Mouse (Mus musculus): ENCODE data around the gene Odf2l.

Odf2l gene

GRCm38 (mm10) chr3:145140236-145140635, 21.8 kb downstream of the Odf2l start:
- DNase-seq (ENCODE audit: low spot score): no peak

- DNase-seq (ENCODE audit: low spot score): no peak
Measured at GRCm38 (mm10) chr3:145142925-145143324, 24.5 kb downstream of the Odf2l start.

- no peak for DNase-seq (ENCODE audit: low spot score)
Measured at GRCm38 (mm10) chr3:145143856-145144255, 25.5 kb downstream of the Odf2l start.

GRCm38 (mm10) chr3:145146871-145147270, 28.5 kb downstream of the Odf2l start:
- DNase-seq (ENCODE audit: low spot score): no peak

- no peak for DNase-seq (ENCODE audit: low spot score)
Measured at GRCm38 (mm10) chr3:145147483-145147882, 29.1 kb downstream of the Odf2l start.

GRCm38 (mm10) chr3:145147952-145148351, 29.6 kb downstream of the Odf2l start:
- no peak for DNase-seq (ENCODE audit: low spot score)

GRCm38 (mm10) chr3:145151092-145151491, 32.7 kb downstream of the Odf2l start:
- no peak for DNase-seq (ENCODE audit: low spot score)

GRCm38 (mm10) chr3:145151933-145152332, 33.5 kb downstream of the Odf2l start:
- DNase-seq (ENCODE audit: low spot score): no peak

GRCm38 (mm10) chr3:145156883-145157282, 38.5 kb downstream of the Odf2l start:
- no peak for DNase-seq (ENCODE audit: low spot score)

GRCm38 (mm10) chr3:145158441-145158840, 40.1 kb downstream of the Odf2l start:
- no peak for DNase-seq (ENCODE audit: low spot score)

GRCm38 (mm10) chr3:145166741-145167140, 48.4 kb downstream of the Odf2l start:
- DNase-seq (ENCODE audit: low spot score): no peak

GRCm38 (mm10) chr3:145167766-145168165, 49.4 kb downstream of the Odf2l start:
- DNase-seq (ENCODE audit: low spot score): no peak

- no peak for DNase-seq (ENCODE audit: low spot score)
Measured at GRCm38 (mm10) chr3:145168844-145169696, 50.7 kb downstream of the Odf2l start.

GRCm38 (mm10) chr3:145170028-145170427, 51.6 kb downstream of the Odf2l start:
- DNase-seq (ENCODE audit: low spot score): no peak

GRCm38 (mm10) chr3:145170604-145171389, 52.4 kb downstream of the Odf2l start:
- no peak for DNase-seq (ENCODE audit: low spot score)

- no peak for DNase-seq (ENCODE audit: low spot score)
Measured at GRCm38 (mm10) chr3:145171390-145172060, 53.1 kb downstream of the Odf2l start.

GRCm38 (mm10) chr3:145184645-145185044, 66.3 kb downstream of the Odf2l start:
- DNase-seq (ENCODE audit: low spot score): no peak

GRCm38 (mm10) chr3:145191972-145192371, 73.6 kb downstream of the Odf2l start:
- no peak for DNase-seq (ENCODE audit: low spot score)

GRCm38 (mm10) chr3:145195240-145195923, 77.0 kb downstream of the Odf2l start:
- DNase-seq (ENCODE audit: low spot score): no peak

- DNase-seq (ENCODE audit: low spot score): no peak
Measured at GRCm38 (mm10) chr3:145198050-145198449, 79.7 kb downstream of the Odf2l start.

Measured in layer of hippocampus, adult 9-10 months (tissue).